Mouse (Mus musculus): ENCODE data around the gene Ttll6.
"Not testable (repeated sequence)": the region's sequence is repeated elsewhere in the genome, so short reads cannot be mapped to it uniquely, and the experiment has no call there.

Gene Ttll6

DNA sequence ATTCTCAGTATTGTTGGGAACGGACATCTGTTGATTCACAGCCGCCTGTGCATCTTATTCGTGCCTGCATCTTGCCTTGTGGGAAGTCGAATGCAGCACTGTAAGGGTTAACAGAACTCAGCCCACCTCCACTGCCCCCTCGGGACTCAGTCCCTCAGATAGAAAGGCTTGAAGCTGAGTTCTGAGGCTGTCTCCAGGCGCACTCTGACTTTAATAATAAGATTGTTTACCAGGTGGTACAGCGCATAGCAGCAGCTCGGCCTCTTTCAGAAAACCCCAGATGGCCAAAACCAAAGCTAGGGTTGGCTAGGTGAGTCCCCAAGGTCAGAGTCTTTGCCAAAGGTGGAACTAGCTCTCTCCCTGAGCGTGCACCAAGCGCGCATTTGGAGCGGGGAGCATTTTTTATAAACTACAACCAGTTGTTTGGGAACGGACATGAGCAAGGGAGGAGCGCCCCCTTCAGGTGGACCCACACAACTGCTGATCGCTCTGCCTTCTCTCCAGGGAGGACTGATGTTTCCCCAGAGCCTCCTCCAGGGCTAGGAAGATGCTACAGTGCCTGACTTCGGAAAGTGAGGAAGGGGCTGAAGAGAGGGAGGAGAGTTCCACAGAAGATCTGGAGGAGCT is at the start of gene Ttll6:
Gene Ttll6, plus strand, starts transcription at position 548 of the 627 bp plus-strand sequence.
- DNase-seq = peak; percentile 31

GRCm38 (mm10) chr11:96087981-96088380 is 45.6 kb upstream of the Ttll6 start:
- DNase-seq = no peak

DNA sequence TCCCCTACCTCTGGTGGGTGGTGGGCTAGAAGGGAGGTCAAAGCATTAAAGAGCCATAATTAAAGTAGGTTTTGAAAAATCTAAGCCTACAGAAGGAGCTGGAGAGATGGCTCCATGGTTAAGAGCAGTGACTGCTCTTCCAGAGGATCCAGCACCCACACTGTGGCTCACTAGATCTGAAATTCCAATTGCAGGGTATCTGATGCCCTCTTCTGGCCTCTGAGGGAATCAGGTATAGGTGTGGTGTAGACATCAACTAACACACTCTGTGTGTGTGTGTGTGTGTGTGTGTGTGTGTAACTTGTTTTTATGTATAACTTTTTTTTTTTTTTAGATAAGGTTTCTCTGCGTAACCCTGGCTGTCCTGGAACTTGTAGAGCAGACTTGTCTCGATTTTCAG is 42.5 kb upstream of the Ttll6 start:
- DNase-seq = peak; percentile 47

DNA sequence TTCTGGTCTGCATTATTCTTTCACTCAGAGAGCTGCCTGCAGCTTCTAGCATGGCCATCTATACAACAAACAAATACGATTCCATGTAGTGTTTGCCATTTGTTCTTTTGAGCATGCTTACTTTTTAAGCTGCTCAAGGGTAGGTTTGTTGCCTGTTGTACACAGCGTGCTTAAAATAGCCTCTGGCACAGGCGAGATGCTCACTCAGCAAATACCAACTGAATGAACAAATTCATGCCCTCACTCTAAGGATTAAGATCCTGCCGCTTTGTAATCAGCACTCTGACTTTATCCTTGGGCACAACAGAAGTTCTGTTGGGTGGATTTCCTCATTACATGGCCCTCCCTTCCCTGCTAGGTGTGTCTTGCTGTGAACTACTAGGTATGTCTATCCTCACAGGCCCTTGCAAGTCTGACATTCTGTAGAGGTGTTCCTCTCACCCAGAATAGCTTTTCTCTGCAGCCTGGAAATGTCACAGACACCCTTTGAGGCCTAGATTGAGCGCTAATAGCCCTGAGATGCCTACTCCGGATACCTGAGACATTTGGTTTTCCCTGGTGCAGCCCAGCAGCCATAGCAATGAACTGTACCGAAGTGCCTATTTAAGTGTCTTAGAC is 40.8 kb upstream of the Ttll6 start:
- peak; percentile 9 for DNase-seq

DNA sequence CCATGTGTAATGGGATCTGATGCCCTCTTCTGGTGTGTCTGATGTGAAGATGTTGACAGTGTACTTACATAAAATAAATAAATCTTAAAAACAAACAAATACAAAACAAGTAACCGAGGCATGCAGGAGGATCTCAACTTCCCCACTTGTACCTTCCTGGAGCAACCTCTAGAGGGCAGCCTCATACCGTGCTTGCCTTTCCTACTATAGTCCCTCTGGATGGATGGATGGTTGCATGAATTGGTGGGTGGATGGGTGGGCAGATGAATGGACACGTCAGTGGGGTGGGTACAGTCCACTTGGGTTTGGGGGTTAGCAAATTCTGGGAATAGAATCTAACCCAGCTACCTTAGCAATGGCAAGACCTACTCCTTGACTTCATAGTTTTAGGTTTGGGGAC is 40.2 kb upstream of the Ttll6 start:
- DNase-seq = peak; percentile 63

DNA sequence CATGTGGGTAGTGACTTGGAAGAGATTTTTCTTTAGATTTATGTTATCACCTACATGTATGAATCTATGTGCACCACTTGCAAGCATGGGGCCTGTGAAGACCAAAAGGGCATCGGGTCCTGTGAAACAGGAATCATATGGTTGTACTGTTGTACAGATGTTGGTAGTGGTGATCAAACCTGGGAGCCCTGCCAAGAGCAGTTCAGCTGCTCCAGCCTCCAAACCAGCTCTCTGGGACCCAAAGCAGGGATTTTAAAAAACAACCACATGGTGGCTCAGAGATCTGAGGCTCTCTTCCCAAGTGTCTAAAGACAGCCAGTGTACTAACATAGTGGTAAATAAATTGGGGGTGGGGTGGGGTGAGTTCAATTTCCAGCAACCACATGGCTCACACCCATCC is 25.2 kb upstream of the Ttll6 start:
- no peak for DNase-seq

- not testable (repeated sequence) for DNase-seq
These were observed 22.6 kb upstream of the Ttll6 start for GRCm38 (mm10) chr11:96110950-96111349.

GRCm38 (mm10) chr11:96111751-96112150 is 21.8 kb upstream of the Ttll6 start, which contains the start of gene Calcoco2:
TSS of gene Calcoco2 (minus strand) at chr11:96111964.
- no peak for DNase-seq

- DNase-seq = no peak
These were observed 19.5 kb upstream of the Ttll6 start for GRCm38 (mm10) chr11:96114077-96114476.

DNA sequence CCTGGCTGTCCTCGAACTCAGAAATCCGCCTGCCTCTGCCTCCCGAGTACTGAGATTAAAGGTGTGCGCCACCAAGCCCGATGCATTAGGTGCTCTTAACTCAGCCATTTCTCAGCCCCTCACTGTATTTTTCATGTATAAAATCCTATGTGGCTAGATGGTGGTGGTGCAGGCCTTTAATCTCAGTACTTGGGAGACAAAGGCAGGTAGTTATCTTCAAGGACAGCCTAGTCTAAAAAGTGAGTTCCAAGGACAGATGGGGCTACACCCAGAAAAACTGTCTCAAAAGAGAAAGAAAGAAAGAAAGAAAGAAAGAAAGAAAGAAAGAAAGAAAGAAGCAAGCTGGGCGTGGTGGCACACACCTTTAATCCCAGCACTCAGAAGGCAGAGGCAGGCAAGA is 18.2 kb upstream of the Ttll6 start:
- no peak for DNase-seq

- DNase-seq = no peak
These were observed 17.5 kb upstream of the Ttll6 start for GRCm38 (mm10) chr11:96116116-96116515.

GRCm38 (mm10) chr11:96116925-96117324 is 16.7 kb upstream of the Ttll6 start:
- not testable (repeated sequence) for DNase-seq

GRCm38 (mm10) chr11:96119401-96119800 is 14.2 kb upstream of the Ttll6 start:
- DNase-seq = no peak

DNA sequence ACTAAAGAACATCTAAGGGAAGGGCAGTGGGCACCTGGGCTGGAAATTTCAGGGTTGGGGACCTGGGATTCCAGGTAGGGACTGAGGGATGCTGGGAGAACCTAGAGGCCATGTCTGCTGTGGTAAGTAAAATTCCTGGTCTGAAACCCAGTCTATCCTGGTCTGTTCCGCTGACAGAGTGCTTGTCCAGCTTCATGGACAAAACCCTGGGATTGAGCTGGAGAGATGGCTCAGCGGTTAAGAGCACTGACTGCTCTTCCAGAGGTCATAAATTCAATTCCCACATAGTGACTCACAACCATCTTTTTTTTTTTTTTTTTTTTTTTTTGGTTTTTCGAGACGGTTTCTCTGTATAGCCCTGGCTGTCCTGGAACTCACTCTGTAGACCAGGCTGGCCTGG is 10.8 kb upstream of the Ttll6 start:
- not testable (repeated sequence) for DNase-seq

DNA sequence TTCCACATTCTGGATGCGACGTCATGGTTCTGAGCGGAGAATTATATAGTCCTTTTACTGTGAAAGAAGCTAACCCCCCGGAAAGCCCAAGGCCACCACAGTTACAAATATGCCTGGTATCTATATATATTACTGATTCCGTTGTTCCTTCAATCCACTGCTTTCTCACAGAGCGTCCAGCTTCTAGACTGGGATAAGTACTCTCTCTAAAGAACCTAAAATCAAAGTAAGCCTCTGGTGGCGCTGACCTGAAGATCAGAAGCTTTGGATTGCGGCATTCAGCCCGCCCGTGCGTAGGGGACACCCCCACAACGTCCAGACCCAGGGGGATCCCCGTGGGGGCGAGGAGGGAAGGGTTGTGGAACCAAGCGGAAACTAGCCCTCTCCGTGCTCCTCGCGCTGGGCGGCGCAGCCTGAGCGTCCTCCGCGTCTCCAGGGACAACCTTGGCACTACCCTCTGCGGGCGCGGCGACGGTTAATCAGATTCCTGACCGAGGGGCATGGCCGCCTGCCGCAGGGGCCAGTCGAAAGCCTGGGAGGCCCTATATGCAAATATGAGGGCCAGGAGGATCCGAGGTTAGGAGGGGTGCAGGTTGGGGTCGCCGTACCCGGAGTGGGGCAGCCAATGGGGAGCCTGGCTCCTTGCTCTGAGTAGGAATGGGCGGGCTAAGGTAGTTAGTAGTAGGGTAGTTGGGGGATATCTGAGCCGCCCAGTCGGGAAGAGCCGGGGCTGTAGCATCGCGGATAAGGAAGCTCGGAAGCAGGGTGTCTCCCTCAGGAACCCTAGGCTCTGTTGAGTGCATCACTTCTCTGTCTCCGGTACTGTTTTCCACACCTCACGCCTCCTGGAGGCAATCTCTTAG is 9.3 kb upstream of the Ttll6 start:
- peak; percentile 7 for DNase-seq

DNA sequence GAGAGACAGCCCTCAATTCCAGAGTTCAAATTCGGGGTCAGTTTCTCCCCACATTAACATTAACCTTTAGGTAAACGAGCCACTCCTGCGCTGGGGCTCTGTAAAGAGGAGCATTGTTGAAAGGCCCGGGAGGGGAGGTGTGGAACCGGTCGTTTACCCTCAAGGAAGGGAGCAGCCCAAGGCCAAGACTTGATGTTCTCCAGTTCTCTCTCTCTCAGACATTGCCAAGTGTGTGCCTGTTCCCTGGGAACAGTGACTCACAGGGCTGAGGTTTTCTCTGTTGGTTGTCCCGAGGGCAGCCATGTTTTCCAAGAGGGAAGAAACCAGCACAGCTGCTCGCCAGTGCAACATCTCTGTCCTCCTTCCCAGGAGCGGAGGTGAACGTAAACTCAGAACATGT is 3.0 kb upstream of the Ttll6 start:
- DNase-seq = no peak

DNA sequence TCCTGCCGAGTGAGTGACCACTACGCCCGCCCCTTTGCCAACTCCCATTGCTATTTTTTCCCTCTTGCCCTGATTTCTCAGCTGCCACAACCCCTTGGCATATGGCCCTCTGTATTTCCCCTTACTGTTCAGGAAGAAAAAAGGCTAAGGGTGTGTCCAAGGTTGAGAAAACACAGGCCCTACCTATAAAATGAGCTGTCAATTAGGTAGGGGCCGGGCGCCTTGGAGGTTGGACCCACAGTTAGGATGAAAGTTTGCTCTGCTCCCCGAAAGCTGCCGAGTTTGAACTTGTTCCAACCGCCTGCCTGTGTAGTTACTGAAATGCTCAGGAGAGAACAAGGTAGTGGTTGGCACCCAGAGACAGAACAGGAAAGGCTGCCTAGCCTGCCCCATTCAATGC is 2.3 kb downstream of the Ttll6 start:
- DNase-seq = no peak

DNA sequence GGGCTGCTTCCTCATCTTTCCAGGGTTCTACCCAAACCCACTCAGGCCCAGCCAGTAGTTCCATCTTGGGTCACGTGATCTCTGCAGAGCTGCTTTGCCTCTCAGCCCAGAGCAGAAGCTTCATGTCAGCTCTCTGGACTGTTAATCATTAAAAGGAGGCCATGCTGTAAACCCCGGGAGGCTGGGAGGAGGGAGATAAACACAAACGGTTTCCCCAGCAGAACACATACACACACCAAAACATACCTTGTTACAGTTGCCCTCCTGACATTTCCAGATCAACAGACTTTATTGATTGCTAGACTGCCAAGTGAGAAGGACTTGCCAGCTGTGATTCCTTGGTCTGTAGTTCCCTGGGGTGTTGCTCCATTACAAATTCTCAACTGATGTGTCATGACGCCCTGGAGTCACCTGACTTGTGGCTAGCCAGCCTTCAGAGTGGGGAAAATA is 7.2 kb downstream of the Ttll6 start:
- DNase-seq = no peak

GRCm38 (mm10) chr11:96143766-96144165 is 10.2 kb downstream of the Ttll6 start:
- no peak for DNase-seq

GRCm38 (mm10) chr11:96145622-96146270 is 12.2 kb downstream of the Ttll6 start:
- DNase-seq = peak; percentile 81

DNA sequence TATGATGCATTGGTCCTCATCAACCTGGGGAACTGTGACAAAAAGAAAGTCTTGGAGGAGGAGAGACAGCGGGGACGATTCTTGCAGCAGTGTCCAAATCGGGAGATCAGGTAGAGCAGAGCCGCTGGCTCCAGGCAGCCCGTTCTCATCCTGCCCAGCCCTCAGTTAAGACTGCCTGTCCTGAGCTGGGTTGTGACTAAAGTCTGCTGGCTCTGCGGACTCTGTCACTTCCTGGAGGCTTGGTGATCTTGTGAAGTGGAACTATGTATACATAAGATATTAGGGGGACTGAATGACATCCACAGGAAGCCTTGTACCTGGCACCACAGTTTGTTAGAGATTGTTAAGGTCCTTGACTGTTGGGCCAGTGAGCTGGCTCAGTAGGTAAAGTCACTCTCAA is 13.9 kb downstream of the Ttll6 start:
- no peak for DNase-seq

DNA sequence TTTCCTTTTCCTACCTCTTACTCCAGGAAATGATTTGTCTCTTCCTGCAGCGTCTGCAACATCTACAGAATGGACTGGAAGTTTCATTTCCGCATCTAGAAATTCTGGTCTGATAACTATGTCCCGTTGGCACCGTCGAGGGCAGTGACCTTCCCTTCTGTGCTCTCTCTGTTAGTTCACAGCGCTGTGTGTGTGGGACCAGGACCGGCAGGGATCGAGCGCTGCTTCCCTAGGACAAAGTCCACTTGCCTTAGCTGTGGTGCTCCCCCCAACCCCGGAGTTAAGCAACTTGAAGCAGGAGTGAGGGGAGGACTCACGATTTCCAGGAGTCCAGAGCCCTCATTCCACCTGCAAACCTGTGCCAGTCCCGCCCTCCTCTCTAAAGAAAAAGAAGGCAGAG is 31.2 kb downstream of the Ttll6 start:
- no peak for DNase-seq

DNA sequence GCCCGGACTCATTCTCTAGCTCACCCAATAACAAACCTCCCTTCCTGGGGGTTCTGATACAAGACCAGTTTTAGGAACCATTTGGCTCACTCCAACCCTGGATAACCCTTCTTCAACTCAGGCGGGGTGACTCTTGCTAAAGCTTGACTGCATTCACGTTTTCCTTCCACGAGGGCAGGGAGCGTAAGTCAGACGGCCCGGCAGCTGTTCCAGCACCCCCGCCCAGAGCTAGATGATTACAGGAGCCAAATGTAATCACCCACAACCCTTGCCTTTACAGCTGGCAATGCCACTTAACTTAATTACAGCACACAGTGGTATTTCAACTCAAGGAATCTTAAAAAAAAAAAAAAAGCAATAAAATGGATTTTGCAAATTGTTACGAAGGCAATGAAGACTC is 34.5 kb downstream of the Ttll6 start:
- no peak for DNase-seq
